Mouse (Mus musculus) E14TG2a.4 (cell line): Measurements from ENCODE around the gene Wdr76.

Experiments used
- CTCF ChIP-seq: conservative IDR thresholded peaks from 2 replicates; pipeline ENCODE4 v1.5.1; 2014; ENCODE audit warnings: low read length
- NANOG ChIP-seq: IDR thresholded peaks from 2 replicates; pipeline ENCODE4 v1.6.1; 2014; ENCODE audit warnings: borderline replicate concordance, low read length, mixed read lengths
- POU5F1 ChIP-seq: IDR thresholded peaks from 2 replicates; pipeline ENCODE4 v1.6.1; 2014; ENCODE audit warnings: low read length, borderline replicate concordance

DNA sequence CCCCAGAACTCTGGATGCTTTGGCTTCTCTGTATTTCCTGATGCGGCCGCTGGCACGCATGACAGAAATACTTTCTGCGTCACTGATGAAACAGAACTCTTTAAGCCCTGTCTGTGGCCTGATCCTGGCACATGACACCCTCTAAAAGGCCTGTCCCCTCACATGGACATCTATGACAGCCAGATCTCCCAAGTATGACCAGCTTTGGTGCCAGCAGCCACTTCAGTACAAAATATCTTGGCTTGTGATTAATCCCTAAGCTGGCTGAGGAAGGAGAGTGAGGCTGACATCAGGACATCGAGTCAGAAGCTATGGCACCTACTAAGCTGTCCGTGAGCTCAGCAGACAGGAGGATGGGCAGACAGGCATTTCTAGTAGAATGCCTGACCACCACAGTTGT is 43.1 kb downstream of the Wdr76 start:
- TF ChIP-seq CTCF (no peak), NANOG (no peak), POU5F1 (no peak)
